Mouse (Mus musculus) left cerebral cortex, postnatal 10 days (tissue): ENCODE data around the gene 1810046K07Rik. TPM values are rescaled to one million over a fixed set of nuclear protein-coding genes. Genes with fewer than 3 reads are reported as not detected.

Experiments used
- DNase-seq, 2 experiments: peaks; one replicate each; pipeline ENCODE4 v3.0.0; 2021 to 2022; ENCODE audit warnings: low spot score in 2 of 2, mixed read lengths in 1 of 2; ENCODE audit errors: extremely low spot score in 1 of 2
- intact Hi-C: fragments of 180-260 bp; cut with DNase I; formaldehyde crosslinking; loops from one replicate; pipeline ENCODE4 v1.15.1; 2025
- total RNA-seq, 2 experiments: library from RNA; stranded (reverse); gene quantifications; 2 replicates each; pipeline ENCODE4 v1.2.3; 2021

1810046K07Rik gene
- total RNA-seq, 2 experiments from 2014 or later: not detected

- no peak for DNase-seq
These were observed 16.0 kb downstream of the 1810046K07Rik start for GRCm38 (mm10) chr9:51312554-51313317.

GRCm38 (mm10) chr9:51310515-51310914, 18.2 kb downstream of the 1810046K07Rik start:
- no peak for DNase-seq
- intact Hi-C loops: no loop called here

More at GRCm38 (mm10) chr9:51312554-51313317, 16.0 kb downstream of the 1810046K07Rik start:
- intact Hi-C loops: no loop called here

DNA sequence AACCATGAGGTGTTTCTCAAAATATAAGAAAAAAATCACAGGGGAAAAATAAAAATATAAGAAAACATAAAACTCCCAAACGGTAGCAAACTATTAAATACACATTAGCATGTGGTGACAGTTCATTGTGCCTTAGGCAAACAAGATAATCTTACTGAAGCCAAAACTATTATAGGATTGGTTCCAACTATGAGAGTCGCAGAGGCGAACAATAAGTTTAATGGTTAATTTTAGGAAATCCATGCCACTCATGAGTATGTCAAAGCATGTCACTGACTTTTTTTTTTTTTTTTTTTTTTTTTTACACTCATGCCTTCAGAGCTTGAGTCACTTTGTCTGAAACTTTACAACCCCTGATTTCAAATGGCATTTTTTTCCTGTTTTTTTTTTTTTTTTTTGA, 22.4 kb downstream of the 1810046K07Rik start:
- intact Hi-C loops: no loop called here
- no peak for DNase-seq

DNA sequence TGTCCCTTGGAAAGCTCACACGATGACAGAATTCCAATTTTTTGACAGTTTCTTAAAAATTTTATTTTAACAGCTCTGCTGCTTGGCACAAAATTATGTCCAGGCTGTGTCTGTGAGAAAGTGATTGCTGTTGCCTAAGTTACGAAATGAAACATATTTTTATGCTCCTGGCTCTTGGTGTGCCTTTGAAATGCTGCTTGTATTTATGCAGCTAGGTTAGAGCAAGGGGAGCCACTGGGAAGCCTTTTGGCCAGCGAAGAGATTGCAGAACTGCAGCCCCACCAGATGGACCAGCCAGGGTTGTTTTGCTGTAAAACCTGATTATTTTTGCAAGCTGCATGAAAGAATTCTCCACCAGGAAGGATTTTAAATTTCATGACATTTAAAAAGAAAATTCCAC, 23.6 kb downstream of the 1810046K07Rik start:
- intact Hi-C loops: no loop called here

DNA sequence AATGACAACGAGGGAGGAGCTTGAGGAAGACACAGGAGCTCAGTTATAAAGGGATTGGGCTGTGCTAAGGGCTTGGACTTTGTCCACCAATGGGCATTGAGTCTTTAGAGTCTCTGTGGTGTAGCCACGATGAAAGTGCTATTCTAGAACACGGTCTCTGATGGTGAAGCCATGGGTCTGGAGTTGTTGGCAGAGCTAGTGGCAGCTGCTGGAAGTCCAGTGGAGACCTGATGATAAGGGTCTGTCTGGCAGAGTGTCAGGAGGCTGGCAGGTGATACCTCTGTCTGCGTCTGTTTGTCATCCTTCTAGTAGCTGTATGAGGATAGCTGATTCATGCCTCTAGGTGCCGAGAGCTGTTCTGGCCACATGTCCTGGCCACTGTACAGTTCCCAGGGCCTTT, 24.7 kb downstream of the 1810046K07Rik start:
- intact Hi-C loops: no loop called here
- no peak for DNase-seq

More for the DNA sequence above, 23.6 kb downstream of the 1810046K07Rik start:
- DNase-seq: peak; percentile 30 to 66

DNA sequence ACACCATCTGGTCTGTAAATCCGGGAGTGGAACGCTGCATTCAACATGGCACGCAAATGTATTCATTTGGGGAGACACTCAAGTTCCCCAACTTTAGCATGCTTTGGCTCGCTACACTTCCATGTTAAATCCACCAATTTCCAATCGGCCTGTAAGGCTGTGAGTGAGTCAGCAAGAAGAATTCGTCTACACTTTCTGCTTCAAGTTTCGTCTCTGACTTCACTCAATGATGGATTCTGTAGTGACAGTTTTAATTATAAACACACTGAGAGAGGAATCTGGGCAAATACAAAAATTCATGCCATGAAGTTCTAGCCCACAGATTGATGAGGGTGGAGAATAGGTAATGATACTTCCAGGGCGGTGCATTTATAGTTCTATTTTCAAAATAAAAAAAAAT, 35.2 kb downstream of the 1810046K07Rik start:
- intact Hi-C loops: loop anchor here (2.0 to 10.0 kb wide), 2 partner anchors 131 to 439 kb away; no protein-coding TSS in a partner anchor
- DNase-seq: no peak

DNA sequence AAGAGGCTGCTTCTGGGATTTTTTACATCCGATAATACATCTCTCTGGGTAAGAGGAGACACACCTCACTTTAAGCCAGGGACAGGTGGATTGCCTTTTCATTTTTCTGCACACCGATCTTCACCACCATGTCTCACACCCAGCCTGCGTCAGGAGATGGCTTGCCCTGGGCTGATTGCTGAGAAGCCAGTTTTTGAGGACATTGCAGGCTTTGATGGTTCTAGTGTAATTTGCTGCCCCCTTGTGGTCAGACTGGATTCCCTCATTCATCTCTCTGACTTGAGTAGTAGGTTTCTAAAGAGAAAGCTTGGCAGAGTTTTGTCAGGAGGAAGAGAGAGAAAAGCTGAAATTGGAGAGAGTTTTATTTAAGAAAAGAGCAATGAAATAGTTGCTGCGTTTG, 36.0 kb downstream of the 1810046K07Rik start:
- DNase-seq: peak; percentile 78 to 89
- intact Hi-C loops: loop anchor here (2.0 to 10.0 kb wide), 2 partner anchors 130 to 438 kb away; no protein-coding TSS in a partner anchor

DNA sequence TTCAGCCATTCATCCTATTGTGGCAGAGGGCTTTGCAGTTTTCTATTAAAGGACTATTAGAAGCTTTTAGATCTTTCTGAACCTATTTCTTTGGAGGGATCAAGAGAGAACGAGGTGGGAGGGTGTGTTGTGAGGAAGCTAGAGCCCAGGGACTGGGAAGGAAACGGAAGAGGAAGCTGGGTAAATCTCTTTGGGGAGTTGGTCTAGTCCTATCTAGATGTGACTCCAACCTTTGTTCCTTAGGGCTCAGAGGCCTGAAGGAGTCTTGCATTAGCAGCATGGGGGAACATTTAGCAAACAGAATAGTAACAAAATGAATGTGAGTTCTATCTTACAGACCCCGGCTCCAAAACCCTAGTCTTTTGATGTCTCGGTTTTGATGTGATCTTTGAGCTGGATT, 37.7 kb downstream of the 1810046K07Rik start:
- no peak for DNase-seq
- intact Hi-C loops: loop anchor here (10.0 kb wide), 1 partner anchor 436 kb away; no protein-coding TSS in a partner anchor

- no peak for DNase-seq
- intact Hi-C loops: no loop called here
These were observed 42.6 kb downstream of the 1810046K07Rik start for GRCm38 (mm10) chr9:51286079-51286478.

DNA sequence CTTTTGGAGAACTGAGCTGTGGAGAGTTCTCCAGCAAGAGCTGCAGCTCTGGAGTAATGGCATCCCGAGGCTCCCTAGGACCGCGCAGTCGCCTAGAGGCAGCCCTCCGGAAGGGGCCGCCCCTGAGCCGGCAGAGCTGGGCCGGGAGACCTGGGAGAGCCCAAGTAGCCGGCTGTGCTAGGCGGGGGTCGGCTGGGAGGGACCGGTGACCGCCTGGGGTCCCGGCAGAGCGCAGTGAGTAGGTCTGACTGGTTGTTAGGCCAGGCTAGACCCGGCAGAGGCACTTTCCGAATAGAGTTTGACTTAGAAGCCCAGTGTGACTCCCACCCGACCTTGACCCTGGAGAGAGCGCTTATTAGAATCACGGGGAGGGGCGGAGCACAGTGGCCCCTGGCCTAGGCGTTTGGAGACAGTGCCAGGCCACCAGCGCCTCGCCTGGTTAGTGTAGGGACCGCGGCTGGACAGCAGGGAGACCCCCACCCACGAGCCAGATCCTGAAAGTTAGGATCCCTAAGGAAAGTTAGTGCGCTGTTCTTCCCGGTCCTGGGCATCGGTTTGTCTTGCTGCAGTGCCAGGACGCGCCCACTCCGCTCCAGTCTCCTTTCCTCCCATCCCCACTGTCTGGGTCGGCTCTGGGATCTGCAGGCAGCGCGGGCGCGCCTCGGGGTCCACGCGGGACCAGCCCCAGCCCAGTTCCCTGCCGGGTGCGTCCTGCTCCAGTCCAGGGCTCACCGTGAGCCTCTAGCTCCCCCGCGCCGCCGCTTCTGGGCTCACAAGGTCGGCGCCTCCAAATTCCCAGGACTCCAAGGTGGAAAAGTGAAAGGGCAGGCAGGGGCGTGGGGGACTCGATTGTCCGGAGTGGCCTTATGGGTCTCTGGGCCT, 50.0 kb downstream of the 1810046K07Rik start, which contains the start of gene Colca2:
Gene Colca2, minus strand, starts transcription at position 70 of the 882 bp plus-strand sequence.
- intact Hi-C loops: loop anchor here (5.0 kb wide), 1 partner anchor 521 kb away; no protein-coding TSS in a partner anchor
- peak; percentile 49 to 89 for DNase-seq

- intact Hi-C loops: loop anchor here (5.0 kb wide), 1 partner anchor 521 kb away; no protein-coding TSS in a partner anchor
- no peak for DNase-seq
These were observed 50.8 kb downstream of the 1810046K07Rik start for GRCm38 (mm10) chr9:51277834-51278498.

DNA sequence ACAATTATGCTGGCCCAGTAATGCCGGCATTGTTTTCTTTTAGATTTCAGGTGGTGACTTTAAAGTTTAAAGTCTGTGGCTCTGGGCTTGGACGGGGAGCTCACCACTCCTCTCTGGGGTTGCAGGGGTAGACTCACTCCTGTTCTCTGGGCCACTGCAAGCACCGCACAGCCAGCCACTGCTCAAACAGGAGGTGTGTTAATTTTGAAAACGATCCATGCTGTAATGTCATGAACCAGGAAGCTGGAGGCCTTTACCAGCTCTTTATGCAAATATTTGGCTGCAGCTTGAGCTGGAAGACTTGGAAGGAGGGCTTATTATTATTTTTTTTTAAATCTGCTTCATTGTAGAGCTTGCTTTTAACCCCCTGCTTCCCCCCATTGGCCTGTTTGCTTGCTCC, 54.0 kb downstream of the 1810046K07Rik start:
- intact Hi-C loops: loop anchor here (5.0 kb wide), 1 partner anchor 517 kb away; no protein-coding TSS in a partner anchor
- no peak for DNase-seq

- peak in 1 of 2 experiments; percentile 26 for DNase-seq
- intact Hi-C loops: no loop called here
These were observed 55.0 kb downstream of the 1810046K07Rik start for GRCm38 (mm10) chr9:51273581-51274154.

DNA sequence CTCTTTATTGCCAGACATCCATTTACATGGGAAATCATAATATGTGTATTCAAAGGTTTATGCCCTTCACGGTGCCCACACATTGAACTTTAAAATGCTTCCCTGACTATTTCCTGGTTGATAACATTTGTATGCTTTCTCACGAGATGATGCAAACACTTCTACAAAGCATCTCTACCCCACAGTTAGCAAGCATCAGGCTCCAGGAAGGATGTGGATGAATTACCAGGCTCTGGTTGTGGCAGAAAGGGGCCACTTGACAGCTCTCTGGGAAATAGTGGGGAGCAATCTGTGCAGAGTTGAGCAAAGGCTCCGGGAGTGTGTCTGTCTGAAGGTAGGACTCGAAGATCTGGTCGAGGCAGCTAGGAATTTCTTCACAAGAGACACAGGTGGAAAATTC, 56.6 kb downstream of the 1810046K07Rik start:
- intact Hi-C loops: no loop called here
- DNase-seq: no peak

GRCm38 (mm10) chr9:51271073-51271472, 57.6 kb downstream of the 1810046K07Rik start:
- intact Hi-C loops: no loop called here
- no peak for DNase-seq

- no peak for DNase-seq
- intact Hi-C loops: no loop called here
These were observed 59.9 kb downstream of the 1810046K07Rik start for GRCm38 (mm10) chr9:51268852-51269251.

DNA sequence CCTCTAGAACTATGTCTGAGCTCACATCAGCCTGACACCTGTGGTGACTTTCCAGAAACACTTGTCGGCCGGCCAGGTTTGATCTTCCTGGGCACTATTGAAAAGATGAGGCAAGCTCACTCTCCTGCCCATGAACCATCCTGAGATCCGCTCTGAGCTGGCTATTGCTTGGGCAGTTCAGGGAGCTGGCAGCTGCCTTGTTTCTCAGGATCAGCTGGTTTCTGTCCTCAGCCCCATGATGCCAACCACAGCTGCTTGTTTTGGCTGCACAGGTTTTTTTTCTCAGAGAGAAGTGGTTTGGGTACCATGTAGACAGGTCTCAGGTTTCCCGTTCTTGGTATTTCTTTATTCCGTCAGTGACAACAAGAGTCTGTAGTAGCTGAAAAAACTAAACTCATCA, 70.3 kb downstream of the 1810046K07Rik start:
- intact Hi-C loops: no loop called here
- DNase-seq: no peak

DNA sequence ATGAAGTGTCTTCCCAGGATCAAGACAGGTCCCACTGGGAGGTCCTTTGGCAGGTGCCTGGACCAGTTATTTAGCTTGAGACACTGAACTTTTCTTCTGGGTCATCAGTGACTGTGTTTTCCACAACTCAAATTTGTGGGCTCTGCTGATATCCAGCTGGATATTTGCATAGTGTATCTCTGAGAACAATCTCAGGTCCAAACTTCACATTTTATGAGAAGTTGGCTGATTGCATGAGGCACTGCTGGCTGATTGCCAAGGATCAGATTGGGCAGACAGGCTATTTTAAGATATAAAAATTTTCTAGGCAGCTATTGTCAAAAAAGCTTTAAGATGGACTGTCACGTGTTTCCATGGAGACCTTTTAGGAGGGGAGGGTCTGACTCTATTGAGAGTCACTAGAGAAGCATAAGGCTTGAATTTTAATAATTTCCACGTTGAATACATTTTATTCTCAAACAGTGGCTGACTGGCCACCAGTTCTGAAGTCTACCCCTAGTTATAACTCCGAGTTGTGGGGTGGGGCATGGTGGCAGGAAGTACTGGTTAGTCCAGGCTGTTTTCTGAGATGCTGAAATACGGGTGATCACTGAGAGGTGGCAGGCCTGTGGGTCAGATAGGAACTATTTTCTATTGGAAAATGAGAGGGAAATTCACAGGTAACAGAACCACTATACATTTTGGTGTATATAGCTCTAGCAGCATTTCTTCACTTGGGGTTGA, 71.8 kb downstream of the 1810046K07Rik start:
- DNase-seq: no peak
- intact Hi-C loops: no loop called here
